Mouse (Mus musculus): ENCODE measurements around the gene Spata4. TPM values are rescaled to one million over a fixed set of nuclear protein-coding genes. Genes with fewer than 3 reads are reported as not detected.

Spata4 gene
- total RNA-seq (2023) = not detected in 2 replicates

DNA sequence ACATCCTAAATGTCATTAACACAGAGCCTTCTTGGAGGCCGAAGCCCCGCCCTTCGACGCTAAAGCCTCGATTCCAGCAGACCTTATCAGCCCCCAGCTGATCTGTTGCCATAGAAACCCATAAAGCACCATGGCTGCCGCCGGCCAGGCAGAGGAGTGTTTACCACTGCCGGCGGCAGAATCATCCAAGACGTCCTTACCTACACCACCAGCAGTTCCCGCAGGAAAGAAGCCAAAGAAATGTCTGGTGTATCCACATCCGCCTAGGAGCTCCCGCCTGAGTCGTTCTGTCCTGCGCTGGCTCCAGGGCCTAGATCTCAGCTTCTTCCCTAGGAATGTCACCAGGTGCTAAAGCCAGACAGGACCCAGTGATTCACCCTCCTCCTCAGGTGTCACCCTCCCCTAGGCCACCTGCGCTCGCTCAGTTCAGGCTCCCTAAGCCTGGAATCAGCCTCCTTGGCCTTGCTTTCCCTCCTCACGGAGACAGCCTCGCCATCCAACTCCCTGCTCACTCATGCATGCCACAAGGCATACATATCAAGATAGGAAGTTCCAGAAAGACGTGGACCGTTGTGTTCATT lies at the start of gene Spata4:
TSS of gene Spata4 (plus strand) at position 111 of the 581 bp plus-strand sequence.

Other genes starting within 250 kb of the Spata4 start
- not detected in 2 replicates for gene Asb5, start 71.2 kb upstream of the Spata4 start, total RNA-seq (2023)
- 39.1 and 45.0 TPM in 2 replicates for gene Spcs3, start 70.8 kb upstream of the Spata4 start, total RNA-seq (2023)